Mouse (Mus musculus): ENCODE measurements around the gene Myh3. TPM values are rescaled to one million over a fixed set of nuclear protein-coding genes. Genes with fewer than 3 reads are reported as not detected.

Myh3 gene
- 3.7 and 11.5 TPM in 2 replicates for polyA plus RNA-seq (2015; fragmentation: Nextera tagmentation; extraction: Ambion mirVana)

DNA sequence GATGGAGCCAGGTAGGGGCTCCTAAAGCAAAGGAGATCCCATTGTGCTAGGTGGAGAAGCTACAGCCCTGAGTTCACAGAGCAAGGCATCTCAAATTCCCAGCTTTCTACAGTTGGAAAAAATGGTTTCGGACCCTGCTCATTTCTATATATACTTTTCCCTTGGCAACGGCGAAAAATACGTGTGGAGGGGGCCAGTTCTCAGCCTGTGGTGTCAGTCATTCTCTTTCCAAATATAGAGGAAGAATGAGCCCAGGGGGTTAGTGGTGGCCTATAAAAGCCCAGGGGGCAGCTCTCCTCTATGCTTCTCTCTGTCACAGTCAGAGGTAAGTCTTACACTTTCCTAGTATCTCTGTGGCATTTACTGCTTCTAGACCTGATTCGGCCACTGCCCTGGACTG lies at the start of gene Myh3:
Myh3 (plus strand) TSS at position 301 of the 400 bp plus-strand sequence.
- Histone ChIP-seq H3K27ac (replicated peaks) (no peak within 1 kb of the TSS), H3K9me3 (no peaks in the 10 kb centered on the region), H3K9ac (no peak within 1 kb of the TSS), H3K27me3 (0 out of 2 replicates have a peak, but pooled peaks cover 3% of the 10 kb centered on the region), H3K4me1 (replicated peaks) (peaks cover 20% of the 10 kb centered on the region), H3K4me3 (no peak within 1 kb of the TSS), H3K4me2 (no peak within 1 kb of the TSS), H3K36me3 (no peaks in the 10 kb centered on the region)
- 81% methylated on average over 5 of the region's 5 CpGs for WGBS
- no peak for ATAC-seq (ENCODE audit: low read depth)

DNA sequence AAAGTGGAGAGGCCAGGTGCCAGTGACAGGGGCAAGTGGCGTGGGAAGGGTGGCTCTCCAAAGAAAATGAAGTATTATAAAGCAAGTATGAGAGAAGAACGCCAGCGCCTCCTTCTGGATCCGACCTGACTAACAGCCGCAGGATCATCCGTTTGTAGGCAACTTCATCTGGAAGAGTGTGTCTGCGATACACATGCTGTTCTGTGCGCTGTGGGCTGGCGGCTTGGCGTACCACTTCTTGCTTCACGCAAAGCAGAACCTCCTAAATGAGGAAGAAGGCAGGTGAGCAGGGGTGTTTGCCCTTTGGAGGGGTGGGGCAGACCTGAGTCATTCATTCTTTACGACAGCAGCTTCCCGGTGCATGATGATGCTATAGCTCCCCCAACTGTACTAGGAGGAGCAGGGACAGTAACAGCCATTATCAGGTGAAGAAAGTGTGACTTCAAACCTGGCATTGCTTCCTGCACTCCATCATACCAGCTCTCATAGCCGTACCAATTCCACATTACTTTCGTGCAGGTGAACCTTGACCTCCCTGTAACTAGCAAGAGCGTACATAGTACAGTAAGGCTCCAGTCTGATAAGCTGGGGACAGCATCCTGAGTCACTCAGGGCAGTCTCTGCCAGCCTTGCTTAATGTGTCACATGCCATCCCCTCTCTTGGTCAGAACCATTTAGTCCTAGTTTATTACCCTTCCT lies 47.0 kb upstream of the Myh3 start:
- ATAC-seq (ENCODE audit: low read depth), result no peak
- no peak overlapping the region for H3K27ac ChIP-seq (replicated peaks)
- no peaks in the 10 kb centered on the region for H3K4me1 ChIP-seq (replicated peaks)
- H3K4me2 ChIP-seq, result no peak overlapping the region
- no peak overlapping the region for H3K9ac ChIP-seq
- no peaks in the 10 kb centered on the region for H3K9me3 ChIP-seq
- 56% methylated on average over 16 of the region's 16 CpGs for whole genome bisulfite sequencing
- H3K27me3 ChIP-seq, result no peaks in the 10 kb centered on the region
- peaks cover 1% of the 10 kb centered on the region; the same call in 1 of the 2 replicates for H3K36me3 ChIP-seq
- no peak overlapping the region for H3K4me3 ChIP-seq

DNA sequence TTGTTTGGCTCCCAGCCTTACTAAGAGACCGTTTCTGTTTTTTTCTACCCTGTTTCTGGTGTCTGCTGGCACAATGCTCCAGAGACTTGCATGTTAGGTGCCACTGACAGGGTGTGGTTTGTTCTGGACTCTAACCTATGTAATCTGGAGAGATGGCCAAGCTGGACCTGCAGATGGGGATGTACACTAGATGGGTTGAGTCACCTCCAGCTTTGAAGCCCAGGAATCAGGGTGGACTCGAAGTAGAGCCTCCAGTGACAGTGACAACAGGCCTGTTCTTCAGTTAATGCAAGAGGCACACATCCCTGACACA lies 46.5 kb upstream of the Myh3 start:
- Histone ChIP-seq H3K9me3 (no peaks in the 10 kb centered on the region), H3K4me1 (replicated peaks) (no peaks in the 10 kb centered on the region), H3K36me3 (peaks cover 6% of the 10 kb centered on the region), H3K4me2 (no peak overlapping the region), H3K27me3 (no peaks in the 10 kb centered on the region), H3K4me3 (no peak overlapping the region), H3K9ac (no peak overlapping the region), H3K27ac (replicated peaks) (no peak overlapping the region)
- 44% methylated on average over 2 of the region's 2 CpGs for WGBS
- ATAC-seq (ENCODE audit: low read depth), result no peak

DNA sequence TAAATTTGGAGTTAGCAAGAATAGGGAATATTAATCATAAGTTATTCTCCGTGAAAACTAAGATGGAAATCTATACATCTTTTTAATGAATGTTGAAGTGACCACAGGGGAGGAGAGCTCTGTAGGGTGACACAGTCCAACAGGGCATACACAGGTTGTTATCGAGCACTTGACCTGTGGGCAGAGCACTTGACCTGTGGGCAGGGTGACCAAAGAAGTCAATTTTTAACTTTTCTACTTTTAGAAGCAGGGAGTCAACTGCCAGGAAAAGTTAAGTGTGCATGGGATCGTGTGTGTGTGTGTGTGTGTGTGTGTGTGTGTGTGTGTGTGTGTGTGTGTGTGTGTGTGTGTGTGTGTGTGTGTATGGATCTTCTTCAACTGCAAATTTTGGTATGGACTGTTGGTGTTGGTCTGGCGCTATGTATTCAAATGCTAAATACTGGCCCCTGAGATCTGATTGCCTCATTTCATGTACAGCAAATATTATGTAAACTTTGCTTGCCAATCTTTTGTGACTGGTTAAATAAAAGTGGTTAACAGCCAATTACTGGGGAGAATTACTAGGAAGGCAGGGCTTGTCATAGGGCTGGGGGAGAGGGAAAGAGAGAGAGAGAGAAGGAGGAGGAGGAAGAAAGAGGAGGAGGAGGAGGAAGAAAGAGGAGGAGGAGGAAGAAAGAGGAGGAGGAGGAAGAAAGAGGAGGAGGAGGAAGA lies 43.2 kb upstream of the Myh3 start:
- ATAC-seq (ENCODE audit: low read depth), result no peak
- WGBS, result 86% methylated on average over 4 of the region's 4 CpGs
- peaks cover 35% of the 10 kb centered on the region for H3K36me3 ChIP-seq
- H3K27ac ChIP-seq (replicated peaks), result no peak overlapping the region
- no peak overlapping the region for H3K4me3 ChIP-seq
- H3K4me2 ChIP-seq, result no peak overlapping the region
- no peaks in the 10 kb centered on the region for H3K9me3 ChIP-seq
- no peak overlapping the region for H3K9ac ChIP-seq
- H3K27me3 ChIP-seq, result no peaks in the 10 kb centered on the region
- H3K4me1 ChIP-seq (replicated peaks), result no peaks in the 10 kb centered on the region

DNA sequence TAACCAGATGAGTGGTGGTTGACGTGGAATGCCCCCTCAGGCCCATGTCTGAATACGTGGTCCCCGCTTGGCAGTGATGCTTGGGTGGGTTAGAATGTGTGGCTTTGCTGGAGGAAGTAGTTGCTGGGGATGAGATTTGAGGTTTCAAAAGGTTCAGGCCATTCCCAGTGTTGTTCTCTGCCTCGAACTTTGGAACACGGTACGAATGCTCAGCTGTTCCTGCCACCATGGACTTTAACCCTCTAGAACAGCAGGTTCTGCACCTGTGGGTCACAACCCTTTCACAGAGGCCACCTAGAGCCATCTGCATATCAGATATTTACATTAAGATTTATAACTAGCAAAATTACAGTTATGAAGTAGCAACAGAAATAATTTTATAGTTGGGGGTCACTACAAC lies 41.9 kb upstream of the Myh3 start:
- no peak for ATAC-seq (ENCODE audit: low read depth)
- Histone ChIP-seq H3K27ac (replicated peaks) (no peak overlapping the region), H3K36me3 (peaks cover 48% of the 10 kb centered on the region), H3K9me3 (no peaks in the 10 kb centered on the region), H3K4me3 (no peak overlapping the region), H3K4me1 (replicated peaks) (no peaks in the 10 kb centered on the region), H3K9ac (no peak overlapping the region), H3K4me2 (no peak overlapping the region), H3K27me3 (no peaks in the 10 kb centered on the region)
- WGBS, result 93% methylated on average over 6 of the region's 6 CpGs

DNA sequence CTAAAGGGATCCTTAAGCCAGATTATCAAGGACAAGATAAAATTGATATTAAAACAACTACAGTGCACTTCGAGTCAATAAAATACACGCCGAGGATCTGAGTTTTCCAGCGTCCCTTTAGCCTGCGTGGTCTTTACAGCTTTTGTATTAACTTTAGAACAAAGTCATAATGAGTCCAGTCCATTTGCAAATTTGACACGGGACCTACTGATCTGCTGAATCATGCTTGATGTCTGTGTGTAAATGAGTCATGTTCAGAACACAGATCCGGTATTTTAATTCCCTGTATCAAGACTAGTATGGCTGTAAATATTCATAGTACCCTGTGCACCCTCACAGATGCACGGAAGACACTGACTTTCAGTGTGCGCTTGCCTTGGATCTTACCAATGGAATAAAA lies 41.2 kb upstream of the Myh3 start:
- Histone ChIP-seq H3K4me2 (no peak overlapping the region), H3K36me3 (peaks cover 55% of the 10 kb centered on the region)
- 95% methylated on average over 9 of the region's 9 CpGs for WGBS

DNA sequence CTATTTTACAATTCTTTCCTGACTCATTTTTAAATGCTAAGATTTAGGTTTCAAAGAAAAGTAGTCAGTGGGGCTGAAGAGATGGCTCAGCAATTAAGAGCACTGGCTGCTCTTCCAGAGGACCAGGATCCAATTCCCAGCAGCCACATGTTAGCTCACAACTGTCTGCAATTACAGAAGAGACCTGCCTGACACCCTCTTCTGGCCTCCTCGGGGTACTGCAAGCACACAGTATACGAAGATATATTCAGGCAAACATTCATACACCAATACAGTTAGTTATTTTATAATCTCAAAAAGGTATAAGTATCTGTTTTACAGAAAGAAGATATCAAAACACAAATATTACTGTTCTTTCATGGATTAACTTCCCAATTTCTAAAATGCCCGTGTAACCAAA lies 38.3 kb upstream of the Myh3 start:
- no peaks in the 10 kb centered on the region for H3K27me3 ChIP-seq
- H3K9ac ChIP-seq, result no peak overlapping the region
- no peak overlapping the region for H3K4me3 ChIP-seq
- H3K27ac ChIP-seq (replicated peaks), result no peak overlapping the region
- peaks cover 56% of the 10 kb centered on the region for H3K36me3 ChIP-seq
- H3K4me2 ChIP-seq, result no peak overlapping the region
- H3K4me1 ChIP-seq (replicated peaks), result no peaks in the 10 kb centered on the region
- ATAC-seq (ENCODE audit: low read depth), result no peak
- 91% methylated on average over 3 of the region's 3 CpGs for WGBS
- H3K9me3 ChIP-seq, result no peaks in the 10 kb centered on the region

More for the DNA sequence above, 41.2 kb upstream of the Myh3 start:
- no peak for ATAC-seq (ENCODE audit: low read depth)
- no peaks in the 10 kb centered on the region for H3K9me3 ChIP-seq
- H3K27ac ChIP-seq (replicated peaks), result no peak overlapping the region
- no peaks in the 10 kb centered on the region for H3K4me1 ChIP-seq (replicated peaks)
- H3K9ac ChIP-seq, result no peak overlapping the region
- H3K4me3 ChIP-seq, result no peak overlapping the region
- H3K27me3 ChIP-seq, result no peaks in the 10 kb centered on the region

DNA sequence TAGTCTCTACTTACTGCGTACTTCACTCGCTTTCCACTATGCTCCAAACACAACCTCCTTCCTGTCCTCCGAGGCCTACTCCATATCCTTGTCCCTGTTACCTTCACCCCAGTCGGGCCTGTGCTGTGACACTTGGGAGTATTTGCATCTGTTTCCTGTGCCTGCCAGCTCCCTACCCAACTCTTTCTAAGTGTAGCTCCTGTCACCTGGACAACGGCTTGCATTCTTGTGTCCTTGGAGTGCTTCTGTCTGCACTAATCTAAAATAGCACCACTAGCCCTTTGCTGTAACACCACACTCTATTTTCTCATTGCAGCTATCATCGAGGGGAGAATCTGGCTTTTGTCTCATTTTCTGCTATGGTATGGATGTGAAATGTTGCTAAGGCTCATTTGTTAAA lies 37.6 kb upstream of the Myh3 start:
- H3K4me1 ChIP-seq (replicated peaks), result no peaks in the 10 kb centered on the region
- H3K36me3 ChIP-seq, result peaks cover 56% of the 10 kb centered on the region
- H3K4me2 ChIP-seq, result no peak overlapping the region
- H3K9me3 ChIP-seq, result no peaks in the 10 kb centered on the region
- ATAC-seq (ENCODE audit: low read depth), result no peak
- H3K4me3 ChIP-seq, result no peak overlapping the region
- no peaks in the 10 kb centered on the region for H3K27me3 ChIP-seq
- H3K27ac ChIP-seq (replicated peaks), result no peak overlapping the region
- H3K9ac ChIP-seq, result no peak overlapping the region
- 95% methylated on average over 6 of the region's 6 CpGs for whole genome bisulfite sequencing

DNA sequence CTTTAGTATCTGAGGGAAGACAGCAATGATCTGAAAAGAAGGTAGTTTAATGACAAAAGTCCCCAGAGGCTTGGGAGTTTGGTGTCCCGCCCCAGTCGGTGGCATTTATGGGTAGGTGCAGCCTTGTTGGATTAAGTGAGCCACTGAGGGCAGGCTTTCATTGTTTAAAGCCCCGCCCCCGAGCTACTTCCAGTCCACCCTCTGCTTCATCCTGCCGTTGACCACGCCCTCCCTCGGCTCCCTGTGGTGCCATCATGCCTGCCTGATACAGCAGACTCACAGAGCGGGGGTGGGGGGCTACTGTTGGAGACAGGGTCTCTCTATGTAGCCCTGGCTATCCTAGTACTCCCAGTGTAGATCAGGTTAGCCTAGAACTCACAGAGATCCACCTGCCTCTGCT lies 35.1 kb upstream of the Myh3 start:
- Histone ChIP-seq H3K4me3 (no peak overlapping the region), H3K36me3 (peaks cover 50% of the 10 kb centered on the region), H3K9me3 (no peaks in the 10 kb centered on the region), H3K4me2 (no peak overlapping the region), H3K27me3 (no peaks in the 10 kb centered on the region), H3K9ac (no peak overlapping the region), H3K4me1 (replicated peaks) (no peaks in the 10 kb centered on the region), H3K27ac (replicated peaks) (no peak overlapping the region)
- no peak for ATAC-seq (ENCODE audit: low read depth)
- 18% methylated on average over 8 of the region's 8 CpGs for WGBS

DNA sequence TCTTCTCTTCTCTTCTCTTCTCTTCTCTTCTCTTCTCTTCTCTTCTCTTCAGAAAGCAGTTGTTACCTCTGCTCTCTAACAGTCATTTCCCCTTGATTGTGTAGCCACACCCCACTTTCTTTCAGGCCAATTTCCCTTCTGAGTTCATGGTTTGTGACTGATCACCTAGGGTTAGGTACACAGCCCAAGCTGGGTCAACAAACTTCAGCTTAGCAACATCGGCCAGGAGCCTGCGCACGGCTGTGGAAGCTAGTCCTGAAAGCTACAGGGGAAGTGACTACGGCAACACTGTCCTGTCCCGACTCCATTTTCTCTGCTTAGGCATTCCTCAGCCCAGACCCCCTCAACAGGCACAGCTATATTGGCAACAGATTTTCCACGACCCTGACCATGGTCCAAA lies 33.1 kb upstream of the Myh3 start:
- 90% methylated on average over 6 of the region's 6 CpGs for WGBS
- Histone ChIP-seq H3K4me2 (no peak overlapping the region), H3K9ac (no peak overlapping the region), H3K4me1 (replicated peaks) (no peaks in the 10 kb centered on the region), H3K4me3 (no peak overlapping the region), H3K27me3 (no peaks in the 10 kb centered on the region), H3K27ac (replicated peaks) (no peak overlapping the region), H3K9me3 (no peaks in the 10 kb centered on the region), H3K36me3 (peaks cover 42% of the 10 kb centered on the region)
- ATAC-seq (ENCODE audit: low read depth), result no peak

DNA sequence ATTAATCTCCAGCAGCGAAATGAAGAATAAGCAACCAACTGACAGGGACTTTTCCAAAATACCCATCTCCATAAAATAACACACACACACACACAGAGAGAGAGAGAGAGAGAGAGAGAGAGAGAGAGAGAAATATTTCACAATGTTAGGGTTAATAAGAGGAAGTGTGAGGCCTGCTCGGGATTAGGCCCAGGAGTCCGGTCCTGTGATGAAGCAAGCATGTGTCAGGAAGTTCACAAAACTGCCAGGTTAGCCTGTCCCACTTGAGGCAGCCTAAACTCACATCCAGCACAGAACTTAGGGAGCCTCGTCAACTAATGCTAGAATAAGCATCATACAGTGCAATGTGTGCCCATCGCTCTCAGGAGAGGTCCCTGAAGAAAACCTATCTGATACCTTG lies 30.9 kb upstream of the Myh3 start:
- H3K4me3 ChIP-seq, result no peak overlapping the region
- H3K4me1 ChIP-seq (replicated peaks), result peaks cover 9% of the 10 kb centered on the region
- no peaks in the 10 kb centered on the region for H3K27me3 ChIP-seq
- H3K9ac ChIP-seq, result no peak overlapping the region
- WGBS, result 87% methylated on average over 5 of the region's 5 CpGs
- no peak for ATAC-seq (ENCODE audit: low read depth)
- no peak overlapping the region for H3K4me2 ChIP-seq
- H3K36me3 ChIP-seq, result peaks cover 27% of the 10 kb centered on the region
- no peaks in the 10 kb centered on the region for H3K9me3 ChIP-seq
- H3K27ac ChIP-seq (replicated peaks), result no peak overlapping the region

DNA sequence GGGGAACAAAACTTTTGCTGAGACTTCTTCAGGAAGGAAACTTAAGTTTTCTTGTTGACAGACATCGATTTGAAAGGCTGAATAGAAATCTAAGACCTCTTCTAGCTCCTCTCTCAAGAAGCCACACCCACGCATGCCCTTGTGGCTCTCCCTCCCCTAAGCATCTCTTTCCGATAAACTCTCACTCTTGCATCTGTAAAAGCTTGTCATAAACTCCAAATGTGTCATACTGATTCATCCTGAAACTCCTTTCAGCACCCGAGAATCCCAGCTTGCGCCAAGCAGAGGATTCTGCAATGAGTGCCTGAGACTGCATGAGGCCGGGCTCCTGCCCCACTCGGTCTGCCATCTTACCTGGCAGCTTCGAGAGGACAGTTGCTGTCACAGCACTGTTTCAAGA lies 29.6 kb upstream of the Myh3 start:
- Histone ChIP-seq H3K27me3 (no peaks in the 10 kb centered on the region), H3K4me1 (replicated peaks) (peaks cover 16% of the 10 kb centered on the region), H3K4me2 (no peak overlapping the region), H3K27ac (replicated peaks) (no peak overlapping the region), H3K36me3 (peaks cover 27% of the 10 kb centered on the region), H3K9ac (no peak overlapping the region), H3K9me3 (no peaks in the 10 kb centered on the region), H3K4me3 (no peak overlapping the region)
- ATAC-seq (ENCODE audit: low read depth), result no peak
- 92% methylated on average over 8 of the region's 8 CpGs for WGBS

DNA sequence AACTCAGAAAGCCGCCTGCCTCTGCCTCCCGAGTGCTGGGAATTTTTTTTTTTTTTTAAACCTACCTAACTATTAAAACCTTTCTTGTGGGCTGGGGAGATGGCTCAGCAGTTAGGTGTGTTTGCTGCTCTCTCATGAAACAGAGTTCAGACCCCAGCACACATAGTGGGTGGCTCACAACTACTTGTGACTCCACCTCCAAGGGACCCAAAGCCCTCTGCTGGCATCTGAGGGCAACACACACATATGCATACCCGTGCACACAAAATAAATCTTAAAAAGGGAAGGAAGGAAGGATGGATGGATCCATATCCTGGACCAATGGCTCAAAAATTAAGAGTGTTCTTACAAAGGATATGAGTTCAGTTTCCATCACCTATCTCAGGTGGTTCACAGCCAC lies 28.8 kb upstream of the Myh3 start:
- no peak for ATAC-seq (ENCODE audit: low read depth)
- Histone ChIP-seq H3K36me3 (peaks cover 27% of the 10 kb centered on the region), H3K27me3 (no peaks in the 10 kb centered on the region), H3K27ac (replicated peaks) (no peak overlapping the region), H3K9me3 (no peaks in the 10 kb centered on the region), H3K4me1 (replicated peaks) (peaks cover 24% of the 10 kb centered on the region), H3K4me3 (no peak overlapping the region), H3K4me2 (no peak overlapping the region), H3K9ac (no peak overlapping the region)
- 93% methylated on average over 3 of the region's 3 CpGs for WGBS
